Mouse (Mus musculus) megakaryocyte-erythroid progenitor cell, adult 5 weeks (primary cell): Measurements from ENCODE around the gene Olfr412. TPM values are rescaled to one million over a fixed set of nuclear protein-coding genes. Genes with fewer than 3 reads are reported as not detected.

Source experiments
- polyA plus RNA-seq: library from polyadenylated mRNA; stranded (reverse); fragments of >175 nt; gene quantifications from 2 replicates; pipeline ENCODE4 v1.2.3, GENCODE M21; 2012

Gene Olfr412
- polyA plus RNA-seq: not detected in 2 replicates

GRCm38 (mm10) chr11:74361769-74362168 lies at the start of gene Olfr412:
TSS of gene Olfr412 (plus strand) at chr11:74362069.

GRCm38 (mm10) chr11:74337931-74338330 lies 23.9 kb upstream of the Olfr412 start, which contains the start of gene Olfr410:
TSS of gene Olfr410 (minus strand) at chr11:74338031.

GRCm38 (mm10) chr11:74352550-74352949 lies 9.3 kb upstream of the Olfr412 start, which contains the start of gene Olfr411:
TSS of gene Olfr411 (minus strand) at chr11:74352650.

Other genes with a start within 250 kb of the Olfr412 start
- gene Olfr401, start 248.4 kb upstream of the Olfr412 start, polyA plus RNA-seq: not detected in 2 replicates
- not detected in 2 replicates for gene Olfr402, start 208.5 kb upstream of the Olfr412 start, polyA plus RNA-seq
- not detected in 2 replicates for gene Olfr403, start 175.8 kb upstream of the Olfr412 start, polyA plus RNA-seq
- not detected in 2 replicates for gene Olfr43, start 150.7 kb upstream of the Olfr412 start, polyA plus RNA-seq
- not detected in 2 replicates for gene Olfr406, start 102.3 kb upstream of the Olfr412 start, polyA plus RNA-seq
- gene Olfr59, start 78.3 kb upstream of the Olfr412 start, polyA plus RNA-seq: not detected in 2 replicates
- gene Olfr410, start 24.0 kb upstream of the Olfr412 start, polyA plus RNA-seq: not detected in 2 replicates
- not detected in 2 replicates for gene Olfr411, start 9.4 kb upstream of the Olfr412 start, polyA plus RNA-seq
- gene Rap1gap2, start 248.8 kb downstream of the Olfr412 start, polyA plus RNA-seq: 3.9 and 4.2 TPM in 2 replicates